Mouse (Mus musculus): ENCODE measurements at regions not wholly inside any gene's neighbourhood (a gene's known extent, or its start where the extent isn't known, plus 50 kb on each side); places are given as distances from the start of the nearest gene placed in this dataset.

DNA sequence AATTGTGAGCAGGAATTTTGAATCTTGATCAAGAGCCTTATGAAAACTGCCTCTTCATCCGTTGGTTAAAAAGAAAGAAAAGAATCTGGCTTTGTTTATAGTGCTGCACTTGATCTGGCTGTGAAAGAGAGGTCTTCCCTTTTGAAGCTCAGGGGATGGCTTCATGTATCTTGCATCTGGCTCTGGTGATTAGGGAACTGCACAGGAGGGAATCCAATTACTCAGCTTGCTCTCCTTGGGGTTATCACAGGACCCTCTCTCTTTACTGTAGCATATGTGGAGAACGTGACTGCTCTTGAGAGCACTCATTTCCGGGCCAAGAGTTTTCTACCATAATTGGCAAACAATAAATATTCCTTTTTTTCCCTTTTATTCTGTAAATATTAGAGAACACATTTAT is 116.6 kb upstream of the Robo2 start:
- H3K9me3 ChIP-seq (replicated peaks), result peaks cover 5% of the 10 kb centered on the region; the same call in 1 of the 2 replicates
- H3K4me3 ChIP-seq (ENCODE audit: low read depth, low read length), result no peak overlapping the region
- no peak for ATAC-seq (ENCODE audit: extremely low read depth, insufficient number of reproducible peaks, low FRiP score, poor library complexity, severe bottlenecking)
- H3K4me1 ChIP-seq (ENCODE audit: insufficient read depth, low read depth, low read length), result no peaks in the 10 kb centered on the region
- no peaks in the 10 kb centered on the region for H3K27me3 ChIP-seq (ENCODE audit: insufficient read depth, low read length)
- TF ChIP-seq GATA1 (IDR thresholded peaks at IDR 0.05; ENCODE audit: borderline replicate concordance, low read length) (no peak), POLR2AphosphoS5 (IDR thresholded peaks at IDR 0.05; ENCODE audit: insufficient replicate concordance, low read depth, low read length) (no peak), TAL1 (conservative IDR thresholded peaks at IDR 0.05; ENCODE audit: low read depth, low read length) (no peak), CTCF (IDR thresholded peaks at IDR 0.05; ENCODE audit: low read depth, low read length) (no peak), GATA2 (IDR thresholded peaks at IDR 0.05; ENCODE audit: borderline replicate concordance, low read depth, low read length) (no peak)
- H3K36me3 ChIP-seq (replicated peaks), result no peaks in the 10 kb centered on the region
- no peak for DNase-seq (ENCODE audit: low spot score)

DNA sequence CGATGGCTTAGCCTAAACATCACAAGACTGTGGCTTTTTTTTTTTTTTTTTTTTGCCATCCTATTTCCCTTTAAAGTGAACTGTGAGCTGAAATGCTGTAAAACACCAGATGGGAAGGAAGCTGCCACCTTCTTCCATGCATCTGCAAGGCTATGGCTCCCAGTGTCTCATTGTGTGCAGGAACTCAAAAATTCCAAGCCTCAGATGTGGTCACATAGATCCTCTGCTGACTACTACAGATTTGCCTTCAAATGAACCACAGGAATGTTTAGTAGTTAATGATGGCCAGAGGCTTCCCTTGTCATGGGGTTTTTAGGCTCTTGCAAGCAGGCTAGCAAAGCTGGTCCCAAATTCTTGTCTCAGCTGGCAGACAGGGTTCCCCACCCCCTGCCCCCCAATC is 114.9 kb upstream of the Robo2 start:
- no peak for DNase-seq (ENCODE audit: low spot score)
- ATAC-seq (ENCODE audit: extremely low read depth, insufficient number of reproducible peaks, low FRiP score, poor library complexity, severe bottlenecking), result no peak
- Histone ChIP-seq H3K27me3 (ENCODE audit: insufficient read depth, low read length) (no peaks in the 10 kb centered on the region), H3K36me3 (replicated peaks) (no peaks in the 10 kb centered on the region), H3K4me1 (ENCODE audit: insufficient read depth, low read depth, low read length) (no peaks in the 10 kb centered on the region), H3K4me3 (ENCODE audit: low read depth, low read length) (no peak overlapping the region), H3K9me3 (replicated peaks) (peaks cover 6% of the 10 kb centered on the region; the same call in 1 of the 2 replicates)
- TF ChIP-seq POLR2AphosphoS5 (IDR thresholded peaks at IDR 0.05; ENCODE audit: insufficient replicate concordance, low read depth, low read length) (no peak), GATA2 (IDR thresholded peaks at IDR 0.05; ENCODE audit: borderline replicate concordance, low read depth, low read length) (no peak), GATA1 (IDR thresholded peaks at IDR 0.05; ENCODE audit: borderline replicate concordance, low read length) (no peak), TAL1 (conservative IDR thresholded peaks at IDR 0.05; ENCODE audit: low read depth, low read length) (no peak), CTCF (IDR thresholded peaks at IDR 0.05; ENCODE audit: low read depth, low read length) (no peak)

DNA sequence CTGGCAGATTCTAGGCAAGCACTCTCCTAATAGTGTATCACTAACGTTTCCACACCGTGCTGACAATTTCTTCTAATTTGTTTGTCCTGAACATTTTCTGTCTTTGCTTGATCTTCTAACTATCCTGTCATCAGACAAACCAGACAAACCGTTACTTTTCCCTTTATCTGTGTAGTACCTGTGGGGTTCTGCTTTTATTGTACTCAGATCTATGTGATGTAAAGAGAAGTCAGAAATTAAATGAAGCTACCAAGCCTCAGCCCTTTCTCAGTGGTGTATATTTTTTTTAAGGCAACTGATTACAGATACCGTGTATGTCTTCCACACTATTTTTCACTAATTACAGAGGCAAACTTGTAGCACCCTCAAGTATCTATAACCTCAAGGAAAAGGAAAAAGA is 108.9 kb upstream of the Robo2 start:
- no peak for ATAC-seq (ENCODE audit: extremely low read depth, insufficient number of reproducible peaks, low FRiP score, poor library complexity, severe bottlenecking)
- H3K36me3 ChIP-seq (replicated peaks), result no peaks in the 10 kb centered on the region

DNA sequence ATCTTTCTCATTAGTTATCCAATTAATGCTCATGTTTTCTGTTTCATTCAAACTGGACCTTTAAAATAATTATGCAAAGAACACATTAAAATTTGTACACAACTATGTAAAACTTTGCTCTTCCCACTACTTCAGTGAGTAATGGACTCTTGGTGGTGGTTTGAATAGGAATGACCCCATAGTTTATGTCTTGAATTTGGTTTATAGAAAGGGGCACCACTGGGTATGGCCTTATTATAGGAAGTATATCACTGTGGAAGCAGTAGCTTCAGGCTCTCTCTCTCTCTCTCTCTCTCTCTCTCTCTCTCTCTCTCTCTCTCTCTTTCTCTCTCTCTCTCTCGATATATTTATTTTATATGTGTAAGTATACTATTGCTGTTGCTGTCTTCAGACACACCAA is 106.3 kb upstream of the Robo2 start:
- H3K4me3 ChIP-seq (ENCODE audit: low read depth, low read length), result no peak overlapping the region
- no peak for TF ChIP-seq GATA2 (IDR thresholded peaks at IDR 0.05; ENCODE audit: borderline replicate concordance, low read depth, low read length)
- no peak for TF ChIP-seq TAL1 (conservative IDR thresholded peaks at IDR 0.05; ENCODE audit: low read depth, low read length)
- TF ChIP-seq GATA1 (IDR thresholded peaks at IDR 0.05; ENCODE audit: borderline replicate concordance, low read length), result no peak
- no peak for TF ChIP-seq POLR2AphosphoS5 (IDR thresholded peaks at IDR 0.05; ENCODE audit: insufficient replicate concordance, low read depth, low read length)
- TF ChIP-seq CTCF (IDR thresholded peaks at IDR 0.05; ENCODE audit: low read depth, low read length), result no peak
- H3K36me3 ChIP-seq (replicated peaks), result no peaks in the 10 kb centered on the region
- DNase-seq (ENCODE audit: low spot score) (no peak), ATAC-seq (ENCODE audit: extremely low read depth, insufficient number of reproducible peaks, low FRiP score, poor library complexity, severe bottlenecking) (no peak)
- no peaks in the 10 kb centered on the region for H3K4me1 ChIP-seq (ENCODE audit: insufficient read depth, low read depth, low read length)
- H3K9me3 ChIP-seq (replicated peaks), result 0 out of 2 replicates have a peak, but pooled peaks cover 2% of the 10 kb centered on the region
- H3K27me3 ChIP-seq (ENCODE audit: insufficient read depth, low read length), result no peaks in the 10 kb centered on the region

More for the DNA sequence above, 108.9 kb upstream of the Robo2 start:
- Histone ChIP-seq H3K4me3 (ENCODE audit: low read depth, low read length) (no peak overlapping the region), H3K4me1 (ENCODE audit: insufficient read depth, low read depth, low read length) (no peaks in the 10 kb centered on the region), H3K9me3 (replicated peaks) (peaks cover 6% of the 10 kb centered on the region; the same call in 1 of the 2 replicates), H3K27me3 (ENCODE audit: insufficient read depth, low read length) (no peaks in the 10 kb centered on the region)
- DNase-seq (ENCODE audit: low spot score), result no peak
- TF ChIP-seq CTCF (IDR thresholded peaks at IDR 0.05; ENCODE audit: low read depth, low read length) (no peak), POLR2AphosphoS5 (IDR thresholded peaks at IDR 0.05; ENCODE audit: insufficient replicate concordance, low read depth, low read length) (no peak), GATA2 (IDR thresholded peaks at IDR 0.05; ENCODE audit: borderline replicate concordance, low read depth, low read length) (no peak), TAL1 (conservative IDR thresholded peaks at IDR 0.05; ENCODE audit: low read depth, low read length) (no peak), GATA1 (IDR thresholded peaks at IDR 0.05; ENCODE audit: borderline replicate concordance, low read length) (no peak)

DNA sequence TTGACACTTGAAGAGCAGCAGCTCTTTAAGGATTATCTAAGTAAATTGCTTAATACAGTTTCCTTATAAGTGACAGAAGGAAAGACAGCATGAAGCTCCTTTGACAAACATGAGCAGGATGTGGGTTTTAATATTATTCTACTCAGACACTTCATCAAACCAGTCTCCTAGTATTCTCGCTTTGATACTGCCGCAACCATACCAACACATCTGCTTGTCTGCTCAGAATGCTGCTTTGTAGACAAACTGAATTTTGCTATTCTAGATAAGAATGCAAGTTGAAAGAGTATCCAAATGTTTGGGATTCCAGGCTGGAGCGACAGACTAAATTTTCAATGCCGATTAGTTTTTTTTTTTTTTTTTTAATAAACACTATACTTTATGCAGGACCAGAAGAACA is 105.7 kb upstream of the Robo2 start:
- H3K4me3 ChIP-seq (ENCODE audit: low read depth, low read length), result no peak overlapping the region
- TF ChIP-seq POLR2AphosphoS5 (IDR thresholded peaks at IDR 0.05; ENCODE audit: insufficient replicate concordance, low read depth, low read length) (no peak), CTCF (IDR thresholded peaks at IDR 0.05; ENCODE audit: low read depth, low read length) (no peak), TAL1 (conservative IDR thresholded peaks at IDR 0.05; ENCODE audit: low read depth, low read length) (no peak), GATA2 (IDR thresholded peaks at IDR 0.05; ENCODE audit: borderline replicate concordance, low read depth, low read length) (no peak), GATA1 (IDR thresholded peaks at IDR 0.05; ENCODE audit: borderline replicate concordance, low read length) (no peak)

DNA sequence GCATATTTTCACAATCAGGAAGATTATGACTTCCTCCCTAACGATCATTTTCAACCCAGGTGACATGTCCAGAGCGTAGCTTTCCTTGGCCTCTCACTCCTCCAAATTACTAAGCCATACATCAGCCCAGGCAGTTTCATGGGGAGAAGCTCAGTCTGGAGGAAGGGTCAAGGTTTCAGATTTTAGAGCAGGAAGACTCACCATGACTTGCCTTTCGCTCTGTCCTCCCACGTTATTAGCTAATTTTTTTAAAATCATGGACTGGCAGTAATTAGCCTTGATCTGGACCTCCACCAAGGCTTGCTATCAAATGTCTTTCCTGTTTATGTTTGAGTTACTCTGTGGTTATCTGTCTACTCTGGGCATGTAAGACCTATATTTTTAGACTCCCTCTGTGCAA is 102.9 kb upstream of the Robo2 start:
- H3K27me3 ChIP-seq (ENCODE audit: insufficient read depth, low read length), result no peaks in the 10 kb centered on the region
- H3K4me1 ChIP-seq (ENCODE audit: insufficient read depth, low read depth, low read length), result no peaks in the 10 kb centered on the region
- H3K9me3 ChIP-seq (replicated peaks), result 0 out of 2 replicates have a peak, but pooled peaks cover 2% of the 10 kb centered on the region
- DNase-seq (ENCODE audit: low spot score) (no peak), ATAC-seq (ENCODE audit: extremely low read depth, insufficient number of reproducible peaks, low FRiP score, poor library complexity, severe bottlenecking) (no peak)
- TF ChIP-seq GATA2 (IDR thresholded peaks at IDR 0.05; ENCODE audit: borderline replicate concordance, low read depth, low read length) (no peak), TAL1 (conservative IDR thresholded peaks at IDR 0.05; ENCODE audit: low read depth, low read length) (no peak), CTCF (IDR thresholded peaks at IDR 0.05; ENCODE audit: low read depth, low read length) (no peak), GATA1 (IDR thresholded peaks at IDR 0.05; ENCODE audit: borderline replicate concordance, low read length) (no peak), POLR2AphosphoS5 (IDR thresholded peaks at IDR 0.05; ENCODE audit: insufficient replicate concordance, low read depth, low read length) (no peak)
- no peak overlapping the region for H3K4me3 ChIP-seq (ENCODE audit: low read depth, low read length)
- H3K36me3 ChIP-seq (replicated peaks), result no peaks in the 10 kb centered on the region

More for the DNA sequence above, 105.7 kb upstream of the Robo2 start:
- ATAC-seq (ENCODE audit: extremely low read depth, insufficient number of reproducible peaks, low FRiP score, poor library complexity, severe bottlenecking) (no peak), DNase-seq (ENCODE audit: low spot score) (no peak)
- H3K4me1 ChIP-seq (ENCODE audit: insufficient read depth, low read depth, low read length), result no peaks in the 10 kb centered on the region
- no peaks in the 10 kb centered on the region for H3K27me3 ChIP-seq (ENCODE audit: insufficient read depth, low read length)
- 0 out of 2 replicates have a peak, but pooled peaks cover 2% of the 10 kb centered on the region for H3K9me3 ChIP-seq (replicated peaks)
- no peaks in the 10 kb centered on the region for H3K36me3 ChIP-seq (replicated peaks)
